11 mouse cellular contexts compared by ENCODE assay signal in the genomic region with DNA sequence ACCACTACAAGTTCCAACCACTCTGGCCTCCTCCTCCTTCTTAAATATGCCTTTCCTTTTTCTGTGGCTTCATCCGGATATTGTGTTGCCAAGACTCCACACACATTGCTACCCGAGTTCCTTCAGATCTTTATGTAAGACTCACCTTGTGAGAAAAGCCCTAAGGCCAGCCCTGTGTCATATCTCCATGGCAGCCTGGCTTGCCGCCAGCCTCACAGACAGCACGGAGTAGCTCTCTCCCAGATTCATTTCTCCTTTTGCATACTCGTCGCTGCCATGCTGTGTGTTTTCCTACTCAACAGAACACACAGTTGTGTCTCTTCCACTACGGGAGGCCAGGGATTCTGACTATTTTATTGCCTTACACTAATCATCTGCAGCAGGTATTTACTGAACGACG.
DNase-seq lines count a peak whose midpoint lies in the region; ATAC-seq and TF ChIP-seq lines count a peak whose summit lies in the region.
"Had no signal": no experiment of that assay in that cellular context is flagged by ENCODE, and none has a peak within 500 bp of the region (broad histone marks: within the 10 kb centered on the region; RNA-seq: fewer than 3 reads in every experiment).

No protein-coding gene starts in this region.

- no peaks in the 10 kb centered on the region for H3K36me3 ChIP-seq in embryonic facial prominence, embryonic 14.5 days (ENCODE audit: control insufficient read depth, insufficient read depth, low read length)

- H3K4me2 ChIP-seq in embryonic facial prominence, embryonic 14.5 days (ENCODE audit: low read depth, low read length) = no peak overlapping the region

- no peak overlapping the region for H3K27ac ChIP-seq in layer of hippocampus, adult 2 months
- no peak overlapping the region for H3K27ac ChIP-seq in embryonic facial prominence, embryonic 14.5 days (replicated peaks; ENCODE audit: low read depth, low read length)
- H3K27ac ChIP-seq: liver, embryonic 14.5 days had no signal

- WGBS in embryonic facial prominence, embryonic 14.5 days = 57% methylated on average over 9 of the region's 9 CpGs

- peak; percentile 75 for ATAC-seq in embryonic facial prominence, embryonic 14.5 days (ENCODE audit: low read depth)

- H3K9ac ChIP-seq in embryonic facial prominence, embryonic 14.5 days (ENCODE audit: low read depth, low read length) = no peak overlapping the region
- H3K9ac ChIP-seq: liver, embryonic 14.5 days had no signal

- DNase-seq in adrenal gland, adult 18-20 months (ENCODE audit: low spot score in 2 of 2) = peak; percentile 7 to 20
- no peak for DNase-seq in adrenal gland, postnatal 4 days (ENCODE audit: low spot score in 2 of 2)
- DNase-seq in layer of hippocampus, postnatal 10 days (ENCODE audit: low spot score in 2 of 2) = peak; percentile 18 to 43
- DNase-seq in layer of hippocampus, adult 2 months (ENCODE audit: low spot score in 2 of 2) = no peak
- DNase-seq in adrenal gland, postnatal 14 days = peak; percentile 61
- DNase-seq in embryonic facial prominence, embryonic 14.5 days (ENCODE audit: low spot score) = peak; percentile 81
- DNase-seq in kidney, postnatal 4 days = no peak
- no peak for DNase-seq in B cell, adult 2 months
- DNase-seq: kidney, adult 8-10 months had no signal

- no peak for TF ChIP-seq CTCF in layer of hippocampus, adult 2 months (conservative IDR thresholded peaks at IDR 0.05)

- H3K4me3 ChIP-seq in layer of hippocampus, adult 2 months = no peak overlapping the region
- no peak overlapping the region for H3K4me3 ChIP-seq in embryonic facial prominence, embryonic 14.5 days (ENCODE audit: low read depth, low read length)
- H3K4me3 ChIP-seq: myocyte had no signal

- H3K9me3 ChIP-seq in embryonic facial prominence, embryonic 14.5 days (ENCODE audit: control insufficient read depth, low read length) = no peaks in the 10 kb centered on the region

- peaks cover 22% of the 10 kb centered on the region for H3K4me1 ChIP-seq in embryonic facial prominence, embryonic 14.5 days (ENCODE audit: control insufficient read depth, insufficient read depth, low read length)

- H3K27me3 ChIP-seq in embryonic facial prominence, embryonic 14.5 days (replicated peaks; ENCODE audit: control insufficient read depth, insufficient read depth, low read length) = no peaks in the 10 kb centered on the region

Comparison
In these comparisons a context has a peak if more than half of its experiments do, and no peak if none do; other contexts are left out.
1. DNase-seq: peak in adrenal gland, adult 18-20 months (2 of 2), layer of hippocampus, postnatal 10 days (2 of 2), adrenal gland, postnatal 14 days (single experiment) and embryonic facial prominence, embryonic 14.5 days (single experiment); none in adrenal gland, postnatal 4 days (0 of 2), layer of hippocampus, adult 2 months (0 of 2), kidney, postnatal 4 days (0 of 2) and B cell, adult 2 months (0 of 2).